Comparison of ENCODE assay signal across 11 mouse cellular contexts in the genomic region with DNA sequence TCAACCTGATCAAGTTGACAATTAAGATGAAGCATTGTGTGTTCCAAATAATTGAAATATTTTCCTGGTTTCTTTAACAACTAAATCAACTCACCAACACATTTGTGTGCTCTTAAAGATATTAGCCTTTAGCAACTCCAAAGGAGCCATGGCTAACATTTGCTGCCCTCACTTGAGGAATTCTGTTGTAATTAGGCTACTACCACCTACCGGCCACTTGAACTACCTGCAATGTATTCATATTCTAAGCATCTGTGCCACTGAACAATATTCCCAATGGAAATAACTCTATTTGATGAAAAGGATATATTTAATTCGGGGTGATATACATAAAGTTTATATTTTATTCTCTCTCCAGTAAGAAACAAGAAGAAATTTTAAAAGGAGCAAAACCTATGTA.
DNase-seq lines count a peak whose midpoint lies in the region; ATAC-seq lines count a peak whose summit lies in the region.
"Had no signal": no experiment of that assay in that cellular context is flagged by ENCODE, and none has a peak within 500 bp of the region (broad histone marks: within the 10 kb centered on the region; RNA-seq: fewer than 3 reads in every experiment).

No protein-coding gene starts in this region.

- no peaks in the 10 kb centered on the region for H3K36me3 ChIP-seq in hindbrain, embryonic 14.5 days (replicated peaks; ENCODE audit: control insufficient read depth, insufficient read depth)
- H3K36me3 ChIP-seq in hindbrain, embryonic 16.5 days (ENCODE audit: control insufficient read depth, insufficient read depth, low read length) = no peaks in the 10 kb centered on the region
- no peaks in the 10 kb centered on the region for H3K36me3 ChIP-seq in neural tube, embryonic 11.5 days (ENCODE audit: control insufficient read depth, insufficient read depth, low read length)
- H3K36me3 ChIP-seq: forebrain, embryonic 15.5 days; liver, embryonic 15.5 days had no signal

- ATAC-seq in hindbrain, embryonic 14.5 days (ENCODE audit: low FRiP score) = no peak
- no peak for ATAC-seq in hindbrain, embryonic 16.5 days
- ATAC-seq in neural tube, embryonic 11.5 days (ENCODE audit: insufficient read depth, low FRiP score, low TSS enrichment) = no peak
- ATAC-seq: forebrain, embryonic 15.5 days had no signal

- no peaks in the 10 kb centered on the region for H3K9me3 ChIP-seq in hindbrain, embryonic 14.5 days (ENCODE audit: control insufficient read depth, low read length)
- no peaks in the 10 kb centered on the region for H3K9me3 ChIP-seq in hindbrain, embryonic 16.5 days (ENCODE audit: control insufficient read depth, low read length)
- no peaks in the 10 kb centered on the region for H3K9me3 ChIP-seq in neural tube, embryonic 11.5 days (ENCODE audit: control insufficient read depth, low read length)
- H3K9me3 ChIP-seq: forebrain, embryonic 15.5 days; liver, embryonic 15.5 days had no signal

- H3K9ac ChIP-seq in hindbrain, embryonic 14.5 days = no peak overlapping the region
- H3K9ac ChIP-seq in hindbrain, embryonic 16.5 days (ENCODE audit: low read depth, low read length) = no peak overlapping the region
- no peak overlapping the region for H3K9ac ChIP-seq in neural tube, embryonic 11.5 days (ENCODE audit: low read length)
- H3K9ac ChIP-seq: forebrain, embryonic 15.5 days; liver, embryonic 15.5 days had no signal

- H3K27ac ChIP-seq in hindbrain, embryonic 14.5 days = no peak overlapping the region
- H3K27ac ChIP-seq in hindbrain, embryonic 16.5 days (ENCODE audit: low read depth, low read length) = no peak overlapping the region
- H3K27ac ChIP-seq in neural tube, embryonic 11.5 days (ENCODE audit: low read depth, low read length) = no peak overlapping the region
- H3K27ac ChIP-seq: forebrain, embryonic 15.5 days; liver, embryonic 15.5 days had no signal

- WGBS in hindbrain, embryonic 14.5 days = 28% methylated on average over 2 of the region's 2 CpGs
- 30% methylated on average over 2 of the region's 2 CpGs for WGBS in hindbrain, embryonic 16.5 days
- WGBS in neural tube, embryonic 11.5 days = 30% methylated on average over 2 of the region's 2 CpGs

- H3K4me1 ChIP-seq in hindbrain, embryonic 14.5 days (replicated peaks; ENCODE audit: control insufficient read depth, insufficient read depth, low read length) = no peaks in the 10 kb centered on the region
- H3K4me1 ChIP-seq in hindbrain, embryonic 16.5 days (ENCODE audit: control insufficient read depth, insufficient read depth, low read depth, low read length) = no peaks in the 10 kb centered on the region
- H3K4me1 ChIP-seq in neural tube, embryonic 11.5 days (ENCODE audit: control insufficient read depth, insufficient read depth, low read length) = no peaks in the 10 kb centered on the region
- H3K4me1 ChIP-seq: forebrain, embryonic 15.5 days; liver, embryonic 15.5 days had no signal

- DNase-seq in hindbrain, embryonic 14.5 days (ENCODE audit: low spot score) = peak; percentile 56
- peak; percentile 13 for DNase-seq in neural tube, embryonic 11.5 days (ENCODE audit: low spot score)
- DNase-seq in neural tube, embryonic 10.5 days (ENCODE audit: extremely low spot score, low spot score) = no peak
- peak; percentile 70 for DNase-seq in cerebellum, adult 9-10 months
- DNase-seq in telencephalon, adult 2 months (ENCODE audit: low read depth, low spot score) = peak; percentile 10
- DNase-seq in spleen, postnatal 10 days (ENCODE audit: low spot score in 2 of 2) = no peak
- no peak for DNase-seq in thymus, adult 18-20 months
- DNase-seq: kidney, postnatal 4 days had no signal

- no peak overlapping the region for H3K4me3 ChIP-seq in hindbrain, embryonic 14.5 days (replicated peaks; ENCODE audit: low read length)
- no peak overlapping the region for H3K4me3 ChIP-seq in hindbrain, embryonic 16.5 days (ENCODE audit: low read length)
- no peak overlapping the region for H3K4me3 ChIP-seq in neural tube, embryonic 11.5 days (ENCODE audit: low read depth, low read length)
- H3K4me3 ChIP-seq: forebrain, embryonic 15.5 days; liver, embryonic 15.5 days had no signal

- H3K27me3 ChIP-seq in hindbrain, embryonic 14.5 days (ENCODE audit: control insufficient read depth, insufficient read depth, low read length) = no peaks in the 10 kb centered on the region
- H3K27me3 ChIP-seq in hindbrain, embryonic 16.5 days (replicated peaks; ENCODE audit: control insufficient read depth, insufficient read depth, low read length) = no peaks in the 10 kb centered on the region
- H3K27me3 ChIP-seq in neural tube, embryonic 11.5 days (ENCODE audit: control insufficient read depth, insufficient read depth, low read length) = no peaks in the 10 kb centered on the region
- H3K27me3 ChIP-seq: forebrain, embryonic 15.5 days; liver, embryonic 15.5 days had no signal

- H3K4me2 ChIP-seq in hindbrain, embryonic 14.5 days (replicated peaks) = no peak overlapping the region
- H3K4me2 ChIP-seq in hindbrain, embryonic 16.5 days (ENCODE audit: low read length) = no peak overlapping the region
- H3K4me2 ChIP-seq in neural tube, embryonic 11.5 days (ENCODE audit: low read depth) = no peak overlapping the region
- H3K4me2 ChIP-seq: forebrain, embryonic 15.5 days; liver, embryonic 15.5 days had no signal

Comparison
In these comparisons a context has a peak if more than half of its experiments do, and no peak if none do; other contexts are left out.
1. DNase-seq: peak in hindbrain, embryonic 14.5 days (single experiment), neural tube, embryonic 11.5 days (single experiment), cerebellum, adult 9-10 months (single experiment) and telencephalon, adult 2 months (single experiment); none in neural tube, embryonic 10.5 days (single experiment), spleen, postnatal 10 days (0 of 2) and thymus, adult 18-20 months (0 of 2).